Mouse (Mus musculus) common myeloid progenitor, adult 5-6 weeks (primary cell): Measurements from ENCODE around the gene Tmed1. TPM values are rescaled to one million over a fixed set of nuclear protein-coding genes. Genes with fewer than 3 reads are reported as not detected.
"Not testable (repeated sequence)": the region's sequence is repeated elsewhere in the genome, so short reads cannot be mapped to it uniquely, and the experiment has no call there.

Experiments
- ATAC-seq: replicated peaks from 2 replicates; pipeline ENCODE4 v1.8.0; 2016; ENCODE audit warnings: low read depth, mild to moderate bottlenecking, moderate TSS enrichment, inconsistent platforms; ENCODE audit not compliant: poor library complexity, severe bottlenecking
- total RNA-seq: library from RNA; stranded (forward); fragments of 200-1000, 187-1606 nt; gene quantifications from 2 replicates; pipeline ENCODE4 v1.2.3, GENCODE M21; 2017

Gene Tmed1
- total RNA-seq, 1 experiment from 2014 or later: 17.1 TPM

DNA sequence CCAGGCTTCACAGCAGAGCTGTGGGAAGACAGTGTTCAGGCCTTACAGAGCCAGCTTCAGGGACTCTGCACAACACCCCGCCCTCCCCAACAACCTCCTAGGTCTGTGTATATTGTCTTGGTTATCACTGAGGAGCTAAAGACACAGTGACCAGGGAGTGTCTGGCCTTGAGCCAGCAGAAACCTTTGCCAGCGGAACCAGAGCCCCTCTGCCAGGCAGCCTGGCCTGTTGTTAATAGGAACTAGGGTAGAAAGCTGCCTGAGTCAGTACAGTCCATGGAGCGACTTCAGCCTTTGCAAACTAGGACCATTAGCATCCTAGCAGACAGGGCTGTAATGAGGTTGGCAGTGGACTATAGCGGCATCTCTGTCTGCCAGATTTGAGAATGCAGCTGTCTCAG is 26.0 kb downstream of the Tmed1 start:
- ATAC-seq: no peak

DNA sequence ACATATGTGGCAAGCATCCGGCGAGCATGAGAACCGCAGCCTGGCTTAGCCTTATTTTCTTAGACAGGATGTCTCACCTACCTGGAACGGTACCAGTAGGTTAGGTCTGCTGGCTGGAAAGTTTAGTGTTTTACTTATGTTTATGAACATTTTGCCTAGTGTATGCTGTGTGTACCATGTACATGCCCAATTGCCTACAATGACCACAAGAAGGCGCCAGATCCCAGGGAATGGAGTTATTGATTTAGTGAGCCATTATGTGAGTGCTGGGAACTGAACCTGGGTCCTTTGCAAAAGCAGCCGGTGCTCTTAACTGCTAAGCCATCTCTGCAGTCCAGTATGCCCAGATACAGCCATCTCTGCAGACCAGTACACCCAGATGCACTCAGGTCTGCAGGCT is 32.3 kb downstream of the Tmed1 start:
- ATAC-seq: no peak

DNA sequence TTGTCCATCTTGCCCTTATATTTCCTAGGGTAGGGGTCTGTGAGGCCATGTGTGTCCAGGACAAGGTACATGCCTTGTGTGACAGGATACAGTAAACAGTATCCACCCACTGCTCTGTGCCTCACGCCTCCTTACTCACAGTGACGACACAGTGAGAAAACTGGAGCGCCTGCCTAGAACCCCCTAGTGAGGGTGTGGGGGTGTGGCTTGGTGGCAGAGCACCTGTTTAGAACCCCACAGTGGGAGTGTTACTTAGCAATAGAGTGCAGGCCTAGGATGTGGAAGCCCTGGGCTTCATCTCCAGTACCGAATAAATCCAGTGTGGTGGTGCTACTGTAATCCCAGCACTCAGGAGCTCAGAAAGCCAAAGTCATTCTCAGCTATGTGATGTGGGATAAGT is 37.1 kb downstream of the Tmed1 start:
- ATAC-seq: no peak

GRCm38 (mm10) chr9:21469032-21470024 is 40.7 kb downstream of the Tmed1 start:
- ATAC-seq: peak; percentile 72

- ATAC-seq: not testable (repeated sequence)
These were observed 45.5 kb downstream of the Tmed1 start for GRCm38 (mm10) chr9:21464565-21464928.

- ATAC-seq: no peak
These were observed 46.1 kb downstream of the Tmed1 start for GRCm38 (mm10) chr9:21463766-21464564.

- peak; percentile 59 for ATAC-seq
These were observed 46.9 kb downstream of the Tmed1 start for GRCm38 (mm10) chr9:21463138-21463590.

DNA sequence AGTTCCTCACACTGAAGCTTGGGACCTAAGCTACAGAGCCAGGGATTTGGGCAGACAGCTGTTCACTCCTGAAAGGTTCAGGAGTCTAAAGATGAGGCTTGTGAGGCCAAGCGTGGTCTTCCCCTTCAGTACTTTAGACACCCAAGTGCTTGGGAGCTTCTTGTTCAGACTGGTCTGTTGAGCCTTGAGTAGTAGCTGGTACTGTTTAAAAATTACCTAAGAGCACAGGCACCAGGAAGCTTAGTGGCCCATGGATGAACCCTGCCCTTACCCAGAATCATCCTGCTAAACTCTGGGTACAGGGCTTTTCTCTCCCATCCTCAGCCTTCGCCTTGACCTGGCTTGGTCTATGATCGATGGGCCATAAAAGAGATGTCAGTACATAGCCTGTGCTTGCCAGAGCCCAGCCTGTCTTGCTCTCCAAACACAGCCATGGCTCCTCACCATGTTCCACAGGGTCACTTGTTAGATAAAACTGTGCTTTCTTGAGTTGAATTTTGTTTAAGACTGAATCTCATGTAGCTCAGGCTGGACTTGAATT is 49.6 kb downstream of the Tmed1 start:
- no peak for ATAC-seq

DNA sequence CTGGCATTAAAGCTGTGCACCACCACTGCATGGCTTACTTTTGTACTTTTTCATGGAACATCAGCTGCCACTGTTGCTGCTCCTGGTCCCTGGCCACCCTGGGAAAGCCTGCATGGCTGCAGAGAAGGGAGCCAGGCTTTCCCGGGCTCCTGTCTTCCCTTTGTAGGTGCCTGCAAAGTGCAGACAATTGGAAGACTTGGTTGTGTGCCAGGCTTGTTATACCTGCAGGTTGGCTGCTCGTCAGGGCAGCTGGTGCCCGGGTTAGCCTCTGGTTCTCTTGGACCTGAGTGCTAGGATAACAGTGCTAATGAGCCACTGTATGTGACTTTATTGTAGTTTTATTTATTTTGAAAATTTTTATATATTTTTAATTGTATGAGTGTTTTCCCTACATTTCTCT is 51.2 kb downstream of the Tmed1 start:
- no peak for ATAC-seq

Other genes with a start within 250 kb of the Tmed1 start
- gene Atg4d, start 245.0 kb downstream of the Tmed1 start, total RNA-seq: 6.1 and 14.8 TPM in 2 replicates
- 55.2 and 64.0 TPM in 2 replicates for gene Kri1, start 222.3 kb downstream of the Tmed1 start, total RNA-seq
- gene Cdkn2d, start 218.8 kb downstream of the Tmed1 start, total RNA-seq: 8.4 and 25.3 TPM in 2 replicates
- 0.37 and 2.5 TPM in 2 replicates for gene Ap1m2, start 197.9 kb downstream of the Tmed1 start, total RNA-seq
- 76.6 and 80.6 TPM in 2 replicates for gene Slc44a2, start 189.6 kb downstream of the Tmed1 start, total RNA-seq
- 73.7 and 95.9 TPM in 2 replicates for gene Ilf3, start 142.4 kb downstream of the Tmed1 start, total RNA-seq
- 22.5 and 25.5 TPM in 2 replicates for gene Qtrt1, start 98.4 kb downstream of the Tmed1 start, total RNA-seq
- 53.9 and 65.9 TPM in 2 replicates for gene Dnm2, start 85.3 kb downstream of the Tmed1 start, total RNA-seq
- 0.39 and 2.6 TPM in 2 replicates for gene AB124611, start 15.9 kb upstream of the Tmed1 start, total RNA-seq
- 26.4 and 50.2 TPM in 2 replicates for gene Carm1, start 36.6 kb upstream of the Tmed1 start, total RNA-seq
- gene Timm29, start 82.5 kb upstream of the Tmed1 start, total RNA-seq: 42.6 and 47.7 TPM in 2 replicates
- gene Yipf2, start 82.6 kb upstream of the Tmed1 start, total RNA-seq: 4.0 and 6.2 TPM in 2 replicates
- 69.7 and 94.1 TPM in 2 replicates for gene Smarca4, start 105.9 kb upstream of the Tmed1 start, total RNA-seq
- gene Ldlr, start 213.2 kb upstream of the Tmed1 start, total RNA-seq: 18.4 and 19.0 TPM in 2 replicates